ENCODE assay signal across 10 mouse cellular contexts in genomic region chr1:168597495-168597894, GRCm38 (mm10).
DNase-seq lines count a peak whose midpoint lies in the region; ATAC-seq and TF ChIP-seq lines count a peak whose summit lies in the region.
"Had no signal": no experiment of that assay in that cellular context is flagged by ENCODE, and none has a peak within 500 bp of the region (broad histone marks: within the 10 kb centered on the region; RNA-seq: fewer than 3 reads in every experiment).

No protein-coding gene starts in this region.

- peak; percentile 35 for DNase-seq in heart, adult 11 months
- no peak for DNase-seq in heart, postnatal 4 days
- DNase-seq in midbrain, embryonic 11.5 days (ENCODE audit: low spot score, missing footprints), result no peak
- DNase-seq in limb, embryonic 10.5 days (ENCODE audit: low spot score), result no peak
- no peak for DNase-seq in stomach, postnatal 0 days (ENCODE audit: low spot score)
- no peak for DNase-seq in gastrocnemius, adult 8-10 months (ENCODE audit: low spot score in 2 of 2)
- no peak for DNase-seq in layer of hippocampus, adult 9-11 months
- DNase-seq: adrenal gland, postnatal 25 days; cerebellum, adult 9-11 months had no signal

- no peaks in the 10 kb centered on the region for H3K36me3 ChIP-seq in midbrain, embryonic 13.5 days
- H3K36me3 ChIP-seq in midbrain, embryonic 11.5 days (ENCODE audit: control insufficient read depth, insufficient read depth, low read length), result no peaks in the 10 kb centered on the region
- H3K36me3 ChIP-seq in limb, embryonic 10.5 days, result no peaks in the 10 kb centered on the region
- no peaks in the 10 kb centered on the region for H3K36me3 ChIP-seq in stomach, postnatal 0 days (ENCODE audit: control insufficient read depth, insufficient read depth, low read length)

- H3K9ac ChIP-seq in midbrain, embryonic 13.5 days (replicated peaks), result no peak overlapping the region
- no peak overlapping the region for H3K9ac ChIP-seq in midbrain, embryonic 11.5 days (ENCODE audit: low read length)
- H3K9ac ChIP-seq in stomach, postnatal 0 days (ENCODE audit: low read length), result no peak overlapping the region

- H3K4me2 ChIP-seq in midbrain, embryonic 13.5 days (replicated peaks), result peak overlapping the region; percentile 44
- H3K4me2 ChIP-seq in midbrain, embryonic 11.5 days, result no peak overlapping the region
- peak overlapping the region; percentile 33 for H3K4me2 ChIP-seq in stomach, postnatal 0 days (replicated peaks; ENCODE audit: low read depth)

- no peak overlapping the region for H3K4me3 ChIP-seq in midbrain, embryonic 13.5 days (replicated peaks)
- no peak overlapping the region for H3K4me3 ChIP-seq in midbrain, embryonic 11.5 days (ENCODE audit: low read depth, low read length)
- H3K4me3 ChIP-seq in limb, embryonic 10.5 days, result no peak overlapping the region
- no peak overlapping the region for H3K4me3 ChIP-seq in stomach, postnatal 0 days (ENCODE audit: low read depth, low read length)

- no peak for TF ChIP-seq EP300 in stomach, postnatal 0 days (optimal IDR thresholded peaks at IDR 0.05)

- H3K27ac ChIP-seq in midbrain, embryonic 13.5 days, result peak overlapping the region; percentile 44; the same call in 1 of the 2 replicates
- H3K27ac ChIP-seq in midbrain, embryonic 11.5 days (ENCODE audit: low read depth, low read length), result no peak overlapping the region
- peak overlapping the region; percentile 72 for H3K27ac ChIP-seq in limb, embryonic 10.5 days
- H3K27ac ChIP-seq in stomach, postnatal 0 days (replicated peaks), result peak overlapping the region; percentile 61

- no peaks in the 10 kb centered on the region for H3K27me3 ChIP-seq in midbrain, embryonic 13.5 days
- H3K27me3 ChIP-seq in midbrain, embryonic 11.5 days (ENCODE audit: control insufficient read depth, insufficient read depth, low read length), result no peaks in the 10 kb centered on the region
- no peaks in the 10 kb centered on the region for H3K27me3 ChIP-seq in limb, embryonic 10.5 days (ENCODE audit: low read depth, poor library complexity, severe bottlenecking)
- H3K27me3 ChIP-seq in stomach, postnatal 0 days (ENCODE audit: control insufficient read depth, insufficient read depth, low read length), result no peaks in the 10 kb centered on the region

- peaks cover 19% of the 10 kb centered on the region for H3K4me1 ChIP-seq in midbrain, embryonic 13.5 days (replicated peaks)
- H3K4me1 ChIP-seq in midbrain, embryonic 11.5 days (ENCODE audit: control insufficient read depth, insufficient read depth, low read length), result peaks cover 4% of the 10 kb centered on the region; the same call in 1 of the 2 replicates
- peaks cover 23% of the 10 kb centered on the region for H3K4me1 ChIP-seq in limb, embryonic 10.5 days
- H3K4me1 ChIP-seq in stomach, postnatal 0 days (replicated peaks; ENCODE audit: control insufficient read depth, insufficient read depth), result peaks cover 2% of the 10 kb centered on the region; the same call in 1 of the 2 replicates

- no peaks in the 10 kb centered on the region for H3K9me3 ChIP-seq in midbrain, embryonic 13.5 days
- no peaks in the 10 kb centered on the region for H3K9me3 ChIP-seq in midbrain, embryonic 11.5 days (ENCODE audit: control insufficient read depth, low read length)
- H3K9me3 ChIP-seq in limb, embryonic 10.5 days (replicated peaks), result no peaks in the 10 kb centered on the region
- no peaks in the 10 kb centered on the region for H3K9me3 ChIP-seq in stomach, postnatal 0 days (ENCODE audit: control insufficient read depth, low read length)

- no peak for ATAC-seq in midbrain, embryonic 13.5 days
- ATAC-seq in midbrain, embryonic 11.5 days (ENCODE audit: low FRiP score), result no peak
- no peak for ATAC-seq in stomach, postnatal 0 days (ENCODE audit: low FRiP score, low TSS enrichment)

- 18% methylated on average over 5 of the region's 5 CpGs for WGBS in midbrain, embryonic 13.5 days
- WGBS in midbrain, embryonic 11.5 days, result 47% methylated on average over 5 of the region's 5 CpGs
- WGBS in limb, embryonic 10.5 days, result 53% methylated on average over 5 of the region's 5 CpGs
- 6% methylated on average over 5 of the region's 5 CpGs for WGBS in stomach, postnatal 0 days

- no peak for TF ChIP-seq CTCF in stomach, postnatal 0 days (IDR thresholded peaks at IDR 0.05; ENCODE audit: low read depth)
